Mouse (Mus musculus) MN1 (cell line): ENCODE measurements around the gene Fbxl20.
A peak's percentile ranks its signal among the peaks of the same experiment; 100 is the strongest.

Source experiments
- DNase-seq: peaks from one replicate; pipeline ENCODE4 v3.0.0-alpha.2; 2016; ENCODE audit warnings: low spot score

Fbxl20 gene

GRCm38 (mm10) chr11:98088224-98088623, 62.0 kb downstream of the Fbxl20 start:
- DNase-seq, result peak; percentile 85

GRCm38 (mm10) chr11:98086574-98086973, 63.6 kb downstream of the Fbxl20 start:
- no peak for DNase-seq

GRCm38 (mm10) chr11:98086141-98086540, 64.1 kb downstream of the Fbxl20 start:
- DNase-seq, result no peak

GRCm38 (mm10) chr11:98082745-98083144, 67.5 kb downstream of the Fbxl20 start:
- DNase-seq, result no peak

- DNase-seq, result no peak
Observed at GRCm38 (mm10) chr11:98080450-98080849, 69.8 kb downstream of the Fbxl20 start.

GRCm38 (mm10) chr11:98077086-98077485, 73.1 kb downstream of the Fbxl20 start:
- no peak for DNase-seq

- peak; percentile 86 for DNase-seq
Observed at GRCm38 (mm10) chr11:98075195-98075808, 74.9 kb downstream of the Fbxl20 start.

- no peak for DNase-seq
Observed at GRCm38 (mm10) chr11:98073442-98073841, 76.8 kb downstream of the Fbxl20 start.

GRCm38 (mm10) chr11:98067255-98067654, 82.9 kb downstream of the Fbxl20 start:
- no peak for DNase-seq

- no peak for DNase-seq
Observed at GRCm38 (mm10) chr11:98066201-98066600, 84.0 kb downstream of the Fbxl20 start.

GRCm38 (mm10) chr11:98061904-98062562, 88.2 kb downstream of the Fbxl20 start:
- peak; percentile 46 for DNase-seq

- no peak for DNase-seq
Observed at GRCm38 (mm10) chr11:98061441-98061840, 88.8 kb downstream of the Fbxl20 start.

GRCm38 (mm10) chr11:98060104-98060692, 90.0 kb downstream of the Fbxl20 start:
- no peak for DNase-seq

- peak; percentile 49 for DNase-seq
Observed at GRCm38 (mm10) chr11:98059662-98060061, 90.5 kb downstream of the Fbxl20 start.

- peak; percentile 67 for DNase-seq
Observed at GRCm38 (mm10) chr11:98057998-98058397, 92.2 kb downstream of the Fbxl20 start.

- DNase-seq, result peak; percentile 45
Observed at GRCm38 (mm10) chr11:98057466-98057865, 92.7 kb downstream of the Fbxl20 start.

- peak; percentile 79 for DNase-seq
Observed at GRCm38 (mm10) chr11:98052989-98053834, 97.0 kb downstream of the Fbxl20 start, which contains the start of gene Stac2. Stac2 (minus strand) TSS chr11:98053462.

- DNase-seq, result peak; percentile 57
Observed at GRCm38 (mm10) chr11:98052129-98052988, 97.8 kb downstream of the Fbxl20 start.

- DNase-seq, result no peak
Observed at GRCm38 (mm10) chr11:98051611-98052128, 98.5 kb downstream of the Fbxl20 start.

- DNase-seq, result no peak
Observed at GRCm38 (mm10) chr11:98050940-98051339, 99.3 kb downstream of the Fbxl20 start.

- DNase-seq, result no peak
Observed at GRCm38 (mm10) chr11:98050520-98050815, 99.7 kb downstream of the Fbxl20 start.
